Mouse (Mus musculus) liver, adult 2 months (tissue): ENCODE data around the gene Prmt3.

Experiments
- CTCF ChIP-seq: fragments of 200-500 bp; IDR thresholded peaks from 2 replicates; pipeline ENCODE4 v1.5.1; 2011; ENCODE audit warnings: low read depth, low read length, control low read depth
- POLR2A ChIP-seq: fragments of 200-500 bp; IDR thresholded peaks from 2 replicates; pipeline ENCODE4 v1.6.1; 2011; ENCODE audit warnings: low read length, control low read depth; ENCODE audit not compliant: insufficient read depth; ENCODE audit errors: extremely low read depth

DNA sequence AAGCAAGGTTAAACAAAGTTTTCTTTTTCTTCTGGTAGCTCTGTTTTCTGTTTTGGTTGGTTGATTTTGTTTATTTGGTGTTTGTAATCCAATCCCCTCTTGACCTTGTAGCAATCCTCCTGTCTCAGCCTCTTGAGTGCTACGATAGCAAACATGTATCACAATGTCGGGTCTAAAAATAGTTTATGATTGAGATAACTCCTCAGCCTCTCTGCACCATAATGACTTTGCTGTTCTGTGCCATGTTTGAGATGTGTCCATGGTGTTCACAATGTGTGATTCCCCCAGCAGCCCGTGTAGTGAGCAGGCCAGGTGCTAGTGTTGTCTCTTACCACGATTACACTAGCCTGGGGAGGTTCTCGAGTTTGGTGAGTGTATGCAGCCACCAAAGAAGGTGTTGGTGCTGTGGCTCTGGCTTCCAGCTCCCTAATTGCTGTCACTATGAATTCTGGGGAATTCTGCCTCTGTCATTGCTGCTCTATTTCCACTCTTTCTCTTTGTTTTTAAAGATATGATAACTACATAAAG is 26.6 kb downstream of the Prmt3 start:
- TF ChIP-seq CTCF (no peak), POLR2A (no peak)
